Mouse (Mus musculus) hindbrain, embryonic 11.5 days (tissue): Measurements from ENCODE around the gene Ccdc126. TPM values are rescaled to one million over a fixed set of nuclear protein-coding genes. Genes with fewer than 3 reads are reported as not detected.
A peak's percentile ranks its signal among the peaks of the same experiment; 100 is the strongest.
"Not testable (repeated sequence)": the region's sequence is repeated elsewhere in the genome, so short reads cannot be mapped to it uniquely, and the experiment has no call there.

Experiments used
- ATAC-seq: fragments of 200-750 bp; cut with Nextera tagmentation; 2 replicates; pipeline ENCODE4 v1.8.0; 2017; ENCODE audit warnings: mild to moderate bottlenecking, moderate TSS enrichment, moderate library complexity; ENCODE audit not compliant: low FRiP score
- DNase-seq: peaks from one replicate; pipeline ENCODE4 v3.0.0-alpha.2; 2015; ENCODE audit warnings: low spot score
- H3K27ac ChIP-seq: fragments of 300-500 bp; sonication (generic); 2 replicates; pipeline ENCODE4 v1.5.1; 2014; ENCODE audit warnings: mild to moderate bottlenecking, low read depth, low read length
- H3K27me3 ChIP-seq: fragments of 300-500 bp; sonication (generic); 2 replicates; pipeline ENCODE4 v1.6.1; 2014; ENCODE audit warnings: mild to moderate bottlenecking, low read length, moderate library complexity, mixed read lengths; ENCODE audit not compliant: control insufficient read depth, insufficient read depth
- H3K36me3 ChIP-seq: fragments of 300-500 bp; sonication (generic); 2 replicates; pipeline ENCODE4 v1.6.1; 2014; ENCODE audit warnings: mild to moderate bottlenecking, low read length, moderate library complexity, mixed read lengths; ENCODE audit not compliant: control insufficient read depth, insufficient read depth
- H3K4me1 ChIP-seq: fragments of 300-500 bp; sonication (generic); replicated peaks from 2 replicates; pipeline ENCODE4 v1.6.1; 2014; ENCODE audit warnings: low read length, mixed read lengths; ENCODE audit not compliant: control insufficient read depth, insufficient read depth
- H3K4me2 ChIP-seq: fragments of 300-500 bp; sonication (generic); replicated peaks from 2 replicates; pipeline ENCODE4 v1.6.1; 2014; ENCODE audit warnings: mild to moderate bottlenecking, low read depth, low read length
- H3K4me3 ChIP-seq: fragments of 300-500 bp; sonication (generic); 2 replicates; pipeline ENCODE4 v1.5.1; 2014; ENCODE audit warnings: low read depth, low read length
- H3K9ac ChIP-seq: fragments of 300-500 bp; sonication (generic); 2 replicates; pipeline ENCODE4 v1.6.1; 2014; ENCODE audit warnings: low read depth, low read length
- H3K9me3 ChIP-seq: fragments of 300-500 bp; sonication (generic); 2 replicates; pipeline ENCODE4 v1.6.1; 2016; ENCODE audit warnings: low read length; ENCODE audit not compliant: control insufficient read depth
- WGBS: fragments of 180-500 bp; shearing (Covaris S2); extraction: QIAGEN DNeasy Blood & Tissue Kit; methylation state at CpG from one replicate; pipeline ENCODE4 v1.1.7; 2014; 5-methylcytosine and 5-hydroxymethylcytosine counted together
- polyA plus RNA-seq: library from polyadenylated mRNA; unstranded; fragments of >200 nt; fragmentation: Nextera tagmentation; extraction: Ambion mirVana; gene quantifications from 2 replicates; pipeline ENCODE4 v1.2.1, GENCODE M21; 2014

Gene Ccdc126
- polyA plus RNA-seq, 1 experiment from 2014 or later, result 8.0 TPM

DNA sequence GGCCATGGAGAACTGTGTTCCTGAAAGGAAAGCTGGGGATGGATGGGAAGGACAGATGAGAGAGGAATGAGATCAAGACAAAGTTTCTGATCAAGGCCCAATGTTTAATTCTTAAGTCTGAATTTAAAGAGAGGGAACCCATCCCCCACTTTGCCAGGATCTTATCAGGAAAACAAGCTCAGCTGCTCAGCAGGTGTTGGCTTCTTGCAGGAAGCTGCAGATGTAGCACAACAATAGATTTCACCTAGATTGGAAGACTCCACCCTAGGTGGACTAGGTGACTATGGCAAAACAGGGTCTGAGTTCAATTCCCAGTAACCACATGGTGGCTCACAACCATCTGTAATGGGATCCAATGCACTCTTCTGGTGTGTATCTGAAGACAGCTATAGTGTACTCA lies 20.8 kb upstream of the Ccdc126 start:
- H3K9me3 ChIP-seq, result no peaks in the 10 kb centered on the region
- H3K9ac ChIP-seq, result no peak overlapping the region
- ATAC-seq, result no peak
- H3K4me1 ChIP-seq, result no peaks in the 10 kb centered on the region
- H3K4me2 ChIP-seq, result no peak overlapping the region
- no peak overlapping the region for H3K27ac ChIP-seq
- H3K4me3 ChIP-seq, result no peak overlapping the region
- no peak for DNase-seq
- H3K27me3 ChIP-seq, result no peaks in the 10 kb centered on the region
- H3K36me3 ChIP-seq, result no peaks in the 10 kb centered on the region

DNA sequence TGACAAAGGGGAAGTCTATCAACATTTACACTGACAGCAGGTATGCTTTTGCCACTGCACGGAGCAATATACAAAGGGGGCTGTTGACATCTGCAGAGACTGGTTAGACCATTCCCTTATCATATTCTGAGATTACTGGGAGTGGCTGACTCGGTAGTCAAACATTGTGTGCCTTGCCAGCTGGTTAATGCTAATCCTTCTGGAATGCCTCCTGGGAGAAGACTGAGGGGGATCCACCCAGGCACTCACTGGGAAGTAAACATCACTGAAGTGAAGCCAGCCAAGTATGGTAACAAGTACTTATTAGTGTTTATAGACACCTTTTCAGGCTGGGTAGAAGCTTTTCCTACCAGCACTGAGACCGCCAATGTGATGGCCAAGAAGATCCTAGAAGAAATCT lies 4.3 kb upstream of the Ccdc126 start:
- not testable (repeated sequence) for H3K27ac ChIP-seq, H3K4me2 ChIP-seq, H3K4me1 ChIP-seq, H3K9me3 ChIP-seq, H3K9ac ChIP-seq, H3K27me3 ChIP-seq, H3K4me3 ChIP-seq, DNase-seq, H3K36me3 ChIP-seq, ATAC-seq
- 60% methylated on average over 3 of the region's 3 CpGs for WGBS

DNA sequence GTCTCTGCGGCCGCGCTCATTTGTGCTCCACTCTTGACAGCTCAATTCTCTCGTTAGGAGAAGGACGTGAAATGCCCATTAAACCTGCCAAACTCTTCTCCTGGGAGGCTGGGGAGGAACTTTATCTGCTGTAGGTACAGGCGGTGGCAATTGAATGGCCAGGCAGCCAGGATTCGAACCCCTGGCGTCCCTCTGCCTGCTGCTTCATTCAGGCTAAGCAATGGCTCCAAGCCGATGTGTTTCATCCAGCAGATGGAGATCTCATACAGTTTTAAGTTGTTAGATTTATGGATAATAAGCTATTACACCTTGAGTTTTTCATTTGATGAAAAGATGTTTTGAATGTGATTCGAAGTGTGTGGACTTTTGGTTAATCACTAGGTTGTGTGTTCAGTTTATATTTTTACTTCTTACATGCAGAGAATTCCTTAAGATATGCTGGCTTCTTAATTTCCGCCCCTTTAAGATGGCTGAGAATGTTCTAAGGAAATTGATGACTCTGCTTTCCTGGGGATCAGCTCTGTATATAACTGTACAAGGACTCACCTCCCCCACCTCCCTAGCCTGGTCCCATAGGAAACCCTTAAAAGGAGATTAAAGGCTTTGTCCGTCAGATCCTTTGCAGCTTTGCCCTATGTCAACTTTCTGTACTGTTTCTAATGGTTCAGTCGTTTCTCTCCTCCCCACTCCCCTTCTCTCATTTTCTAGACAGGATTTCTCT lies 681 bp downstream of the Ccdc126 start:
- H3K27ac ChIP-seq, result peak overlapping the region; percentile 79
- H3K9me3 ChIP-seq, result no peaks in the 10 kb centered on the region
- 16% methylated on average over 13 of the region's 13 CpGs for WGBS
- ATAC-seq (peak; percentile 33; the same call in 1 of the 2 replicates), DNase-seq (peak; percentile 21)
- H3K4me1 ChIP-seq, result no peaks in the 10 kb centered on the region
- no peaks in the 10 kb centered on the region for H3K36me3 ChIP-seq
- peak overlapping the region; percentile 62 for H3K4me3 ChIP-seq
- H3K9ac ChIP-seq, result peak overlapping the region; percentile 81
- no peaks in the 10 kb centered on the region for H3K27me3 ChIP-seq
- H3K4me2 ChIP-seq, result peak overlapping the region; percentile 53

DNA sequence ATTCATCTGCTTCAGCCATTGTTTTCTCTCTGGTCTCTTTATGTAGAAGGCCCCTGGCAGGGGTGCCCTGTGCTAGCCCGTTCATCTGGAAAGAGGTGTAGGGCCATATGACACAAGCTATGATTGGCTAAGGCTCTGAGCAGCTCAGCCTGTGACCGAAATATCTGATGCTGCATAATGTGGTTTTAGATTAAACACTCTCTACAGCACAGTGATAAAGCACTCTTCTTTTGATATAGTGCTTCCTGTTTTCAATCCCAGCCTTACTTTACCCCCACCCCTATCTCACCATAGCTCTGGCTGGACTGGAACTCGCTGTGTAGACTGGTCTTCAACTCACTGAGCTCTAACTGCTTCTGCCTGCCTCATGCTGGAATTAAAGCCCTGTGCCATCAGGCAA lies 2.3 kb downstream of the Ccdc126 start:
- Histone ChIP-seq H3K4me2 (no peak overlapping the region), H3K36me3 (no peaks in the 10 kb centered on the region), H3K27me3 (no peaks in the 10 kb centered on the region), H3K4me1 (no peaks in the 10 kb centered on the region), H3K9me3 (no peaks in the 10 kb centered on the region), H3K27ac (no peak overlapping the region), H3K4me3 (no peak overlapping the region), H3K9ac (no peak overlapping the region)
- DNase-seq, result no peak
- WGBS, result 88% methylated on average over 3 of the region's 3 CpGs
- ATAC-seq, result no peak

DNA sequence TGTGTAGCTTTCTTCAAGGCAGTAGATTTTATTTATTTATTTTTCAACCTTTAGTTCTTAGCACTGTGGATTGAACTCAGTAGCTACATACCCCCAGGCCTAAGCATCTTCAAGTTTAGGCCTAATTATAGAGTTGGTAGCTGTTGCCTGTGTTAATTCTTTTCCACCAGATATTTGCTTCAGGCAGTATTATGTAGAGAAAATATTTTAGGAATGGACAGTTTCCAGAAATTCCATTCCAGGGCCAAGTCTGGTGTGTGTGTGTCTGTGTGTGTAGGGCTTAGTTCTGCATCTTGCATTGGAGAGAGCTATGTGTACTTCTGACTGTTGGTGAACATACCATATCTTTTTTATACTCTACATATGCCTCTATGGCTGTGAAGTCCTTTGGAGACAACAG lies 3.0 kb downstream of the Ccdc126 start:
- Histone ChIP-seq H3K36me3 (no peaks in the 10 kb centered on the region), H3K9ac (no peak overlapping the region), H3K4me1 (no peaks in the 10 kb centered on the region), H3K27ac (no peak overlapping the region), H3K27me3 (no peaks in the 10 kb centered on the region), H3K4me3 (no peak overlapping the region), H3K4me2 (no peak overlapping the region), H3K9me3 (no peaks in the 10 kb centered on the region)
- DNase-seq (no peak), ATAC-seq (no peak)

DNA sequence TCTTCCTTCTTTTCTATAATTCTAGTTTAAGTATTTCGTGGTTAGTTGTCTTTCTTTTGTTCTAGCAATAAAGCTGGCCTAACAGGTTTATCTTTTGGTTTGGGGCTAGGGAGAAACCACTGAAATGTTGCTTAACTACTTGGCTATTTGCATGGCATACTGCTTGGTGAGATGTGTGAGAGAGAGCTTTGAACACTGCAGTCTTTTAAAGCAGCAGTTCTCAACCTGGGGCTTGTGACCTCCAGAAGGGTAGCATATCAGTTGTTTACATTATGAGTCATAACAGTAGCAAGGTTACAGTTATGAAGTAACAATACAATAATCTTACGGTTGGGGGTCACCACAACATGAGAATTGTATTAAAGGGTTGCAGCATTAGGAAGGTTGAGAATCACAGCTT lies 3.9 kb downstream of the Ccdc126 start:
- no peak for ATAC-seq

DNA sequence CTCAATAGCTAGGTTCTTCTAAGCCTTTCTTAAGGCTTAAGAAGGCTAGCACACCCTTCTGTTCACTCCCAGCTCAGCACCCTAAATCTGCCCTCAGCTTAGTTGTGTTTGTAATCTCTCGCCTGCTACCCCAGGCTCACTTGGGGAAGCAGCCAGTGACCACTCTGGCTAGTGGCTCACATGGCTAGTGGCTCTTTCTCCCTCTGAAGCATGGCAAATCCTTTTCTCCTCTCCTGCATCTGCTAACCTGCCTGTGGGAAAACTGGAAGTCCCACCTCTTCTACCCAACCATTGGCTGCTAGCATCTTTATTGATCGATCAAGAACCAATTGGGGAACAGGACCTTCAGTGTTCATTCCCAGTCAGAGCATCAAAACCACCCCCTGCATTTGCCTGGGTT lies 5.5 kb downstream of the Ccdc126 start:
- Histone ChIP-seq H3K9ac (no peak overlapping the region), H3K27me3 (no peaks in the 10 kb centered on the region), H3K27ac (no peak overlapping the region), H3K4me3 (no peak overlapping the region), H3K4me1 (no peaks in the 10 kb centered on the region), H3K4me2 (no peak overlapping the region), H3K36me3 (no peaks in the 10 kb centered on the region), H3K9me3 (no peaks in the 10 kb centered on the region)
- WGBS, result 81% methylated on average over 2 of the region's 2 CpGs
- DNase-seq (peak; percentile 22), ATAC-seq (no peak)

More for the DNA sequence above, 3.9 kb downstream of the Ccdc126 start:
- H3K4me3 ChIP-seq, result no peak overlapping the region
- H3K36me3 ChIP-seq, result no peaks in the 10 kb centered on the region
- DNase-seq, result no peak
- no peak overlapping the region for H3K4me2 ChIP-seq
- WGBS, result 76% methylated on average over 2 of the region's 2 CpGs
- H3K27ac ChIP-seq, result no peak overlapping the region
- no peak overlapping the region for H3K9ac ChIP-seq
- H3K27me3 ChIP-seq, result no peaks in the 10 kb centered on the region
- H3K9me3 ChIP-seq, result no peaks in the 10 kb centered on the region
- H3K4me1 ChIP-seq, result no peaks in the 10 kb centered on the region

DNA sequence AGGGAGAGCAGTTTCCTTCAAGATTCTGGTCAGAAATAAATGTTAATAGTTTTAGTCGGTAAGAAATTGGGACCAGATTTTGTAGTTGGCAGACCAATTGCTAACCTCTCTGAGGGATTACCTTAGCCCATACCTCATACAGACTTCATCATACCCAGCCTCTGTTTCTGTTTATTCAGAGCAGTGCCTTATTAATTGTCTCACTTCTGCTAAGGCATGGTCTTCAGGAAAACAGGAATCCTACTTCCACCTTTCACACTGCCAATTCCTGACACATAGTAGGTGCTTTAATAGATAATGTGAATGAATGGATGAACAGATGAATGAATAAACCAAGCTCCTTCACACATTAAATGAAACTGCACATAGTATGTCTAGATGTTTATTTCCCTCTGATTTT lies 6.2 kb downstream of the Ccdc126 start:
- H3K4me1 ChIP-seq, result no peaks in the 10 kb centered on the region
- H3K9me3 ChIP-seq, result no peaks in the 10 kb centered on the region
- no peaks in the 10 kb centered on the region for H3K27me3 ChIP-seq
- H3K9ac ChIP-seq, result no peak overlapping the region
- ATAC-seq, result no peak
- H3K36me3 ChIP-seq, result no peaks in the 10 kb centered on the region
- no peak overlapping the region for H3K27ac ChIP-seq
- WGBS, result 84% methylated on average over 1 of the region's 1 CpGs
- DNase-seq, result no peak
- H3K4me3 ChIP-seq, result no peak overlapping the region
- H3K4me2 ChIP-seq, result no peak overlapping the region

DNA sequence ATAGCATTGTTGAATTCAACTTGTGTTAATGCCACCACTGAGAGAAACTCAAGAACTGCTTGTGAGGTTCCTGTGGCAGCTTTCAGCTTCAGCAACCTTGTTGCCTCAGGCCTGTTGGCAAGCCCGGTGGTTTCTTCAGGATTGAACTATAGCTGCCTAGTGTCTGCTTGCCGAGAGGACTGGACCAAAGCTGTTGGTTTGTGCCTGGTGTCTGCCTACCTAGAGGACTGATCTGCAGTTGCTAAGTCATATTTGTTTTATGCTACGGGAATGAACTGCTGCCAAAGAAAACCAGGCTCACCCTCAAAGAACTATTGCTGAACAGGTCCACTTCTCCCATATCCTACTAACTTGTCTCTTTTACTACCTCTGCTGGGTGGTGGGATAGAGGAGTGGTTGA lies 7.8 kb downstream of the Ccdc126 start:
- H3K27me3 ChIP-seq, result no peaks in the 10 kb centered on the region
- H3K27ac ChIP-seq, result no peak overlapping the region
- H3K4me3 ChIP-seq, result no peak overlapping the region
- DNase-seq (no peak), ATAC-seq (no peak)
- H3K9me3 ChIP-seq, result no peaks in the 10 kb centered on the region
- H3K4me1 ChIP-seq, result no peaks in the 10 kb centered on the region
- H3K9ac ChIP-seq, result no peak overlapping the region
- whole genome bisulfite sequencing, result 93% methylated on average over 3 of the region's 3 CpGs
- no peak overlapping the region for H3K4me2 ChIP-seq
- no peaks in the 10 kb centered on the region for H3K36me3 ChIP-seq
